Mouse (Mus musculus): ENCODE data around the gene Tectb.
A peak's percentile ranks its signal among the peaks of the same experiment; 100 is the strongest.
"Not testable (repeated sequence)": the region's sequence is repeated elsewhere in the genome, so short reads cannot be mapped to it uniquely, and the experiment has no call there.

Tectb gene

DNA sequence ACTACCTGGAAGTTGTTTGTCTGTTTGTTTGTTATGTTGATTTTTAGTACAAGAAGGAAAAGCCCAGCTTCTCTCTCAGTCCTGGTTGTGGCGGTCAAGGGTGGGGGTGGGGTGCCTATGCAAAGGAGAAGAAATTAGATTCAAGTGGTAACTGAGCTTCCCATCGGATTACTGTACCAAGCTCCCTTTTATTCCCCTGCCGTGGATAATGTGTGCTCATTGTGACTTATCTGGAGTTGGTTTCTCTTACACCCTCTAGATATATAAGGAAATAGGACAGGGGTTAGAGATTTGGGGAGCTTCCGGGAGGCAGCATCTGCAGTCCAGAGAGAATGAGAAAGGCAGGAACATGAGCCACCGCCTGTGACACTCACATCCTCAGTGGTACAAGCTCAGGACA, at the start of gene Tectb:
Tectb (plus strand) TSS at position 301 of the 400 bp plus-strand sequence.
- DNase-seq (ENCODE audit: low spot score), result no peak

DNA sequence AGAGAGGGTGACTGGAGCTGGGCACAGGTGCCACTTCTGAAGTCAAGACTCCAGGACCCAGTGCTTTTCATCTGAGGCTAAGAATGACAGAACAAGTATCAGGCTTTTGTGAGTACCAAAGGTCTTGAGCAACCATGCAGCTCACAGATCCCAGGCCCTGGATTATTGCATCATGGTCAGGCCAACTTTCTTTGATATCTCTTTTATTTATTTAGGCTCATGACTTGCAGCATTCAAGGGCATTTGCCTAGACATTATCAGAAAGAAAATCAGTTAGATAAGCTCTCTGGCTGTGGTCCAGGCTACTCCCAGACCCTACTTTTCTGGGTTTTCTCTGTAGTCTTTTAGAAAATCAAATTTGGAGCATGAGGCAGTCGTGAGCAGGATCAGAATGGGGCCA, 48.8 kb upstream of the Tectb start:
- no peak for DNase-seq (ENCODE audit: low spot score)

GRCm38 (mm10) chr19:55132476-55132875, 48.1 kb upstream of the Tectb start:
- DNase-seq (ENCODE audit: low spot score), result no peak

DNA sequence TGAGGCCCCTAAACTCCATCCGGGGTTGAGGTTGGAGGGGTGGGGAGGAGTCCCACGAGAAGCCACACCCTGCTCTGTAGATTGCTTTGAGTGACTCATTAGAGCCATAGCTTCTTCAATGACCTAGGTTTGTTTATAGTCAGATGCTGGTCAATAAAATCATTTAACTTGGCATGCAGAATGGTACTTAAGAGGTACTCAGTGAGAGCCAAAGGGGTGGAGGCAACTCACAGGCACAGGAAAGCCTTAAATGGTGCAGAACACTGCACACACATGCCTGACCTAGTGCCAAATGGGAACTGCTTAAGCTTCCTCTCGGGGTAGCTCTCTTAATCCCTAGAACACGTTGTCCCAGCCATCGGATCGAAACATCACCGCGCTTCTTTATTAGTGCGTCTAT, 46.0 kb upstream of the Tectb start:
- no peak for DNase-seq (ENCODE audit: low spot score)

DNA sequence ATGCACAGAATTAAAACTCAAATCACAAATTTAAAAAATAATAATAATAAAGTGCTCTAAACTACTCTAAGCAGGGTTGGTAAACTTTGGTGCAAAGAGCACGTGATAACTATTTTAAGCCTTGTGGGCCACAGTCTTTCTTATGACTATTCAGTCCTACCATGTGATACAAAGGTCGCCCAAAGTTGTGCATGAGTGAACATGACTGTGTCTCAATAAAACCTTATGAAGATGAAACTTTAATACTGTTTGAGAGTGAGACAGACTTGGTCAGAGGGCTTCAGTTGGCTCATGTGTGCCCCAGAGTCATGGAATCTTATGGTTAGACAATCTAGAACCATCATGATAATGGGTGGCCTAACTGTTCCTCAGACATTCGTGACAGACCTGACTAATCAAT, 44.6 kb upstream of the Tectb start:
- DNase-seq (ENCODE audit: low spot score), result no peak

GRCm38 (mm10) chr19:55136693-55137427, 43.7 kb upstream of the Tectb start:
- no peak for DNase-seq (ENCODE audit: low spot score)

DNA sequence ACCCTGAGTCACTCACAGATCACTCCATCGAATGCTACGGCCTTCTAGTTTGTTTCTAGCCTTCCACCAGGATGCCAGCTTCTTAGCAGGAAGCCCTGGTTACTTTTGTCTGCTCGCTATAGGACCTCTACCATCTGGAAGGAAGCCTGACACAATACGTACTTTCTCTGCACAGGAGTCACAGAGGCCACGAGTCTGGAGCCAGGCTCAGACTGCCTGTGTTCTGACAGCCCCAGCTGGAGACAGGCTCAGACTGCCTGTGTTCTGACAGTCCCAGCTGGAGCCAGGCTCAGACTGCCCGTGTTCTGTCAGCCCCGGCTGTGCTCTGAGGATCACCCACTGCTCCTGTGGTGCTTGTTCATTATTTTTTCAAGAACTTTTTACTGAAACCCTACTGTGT, 42.6 kb upstream of the Tectb start:
- DNase-seq (ENCODE audit: low spot score), result no peak

- DNase-seq (ENCODE audit: low spot score), result peak; percentile 58
Measured at GRCm38 (mm10) chr19:55138506-55138905, 42.0 kb upstream of the Tectb start.

- no peak for DNase-seq (ENCODE audit: low spot score)
Measured at GRCm38 (mm10) chr19:55139301-55139700, 41.2 kb upstream of the Tectb start.

DNA sequence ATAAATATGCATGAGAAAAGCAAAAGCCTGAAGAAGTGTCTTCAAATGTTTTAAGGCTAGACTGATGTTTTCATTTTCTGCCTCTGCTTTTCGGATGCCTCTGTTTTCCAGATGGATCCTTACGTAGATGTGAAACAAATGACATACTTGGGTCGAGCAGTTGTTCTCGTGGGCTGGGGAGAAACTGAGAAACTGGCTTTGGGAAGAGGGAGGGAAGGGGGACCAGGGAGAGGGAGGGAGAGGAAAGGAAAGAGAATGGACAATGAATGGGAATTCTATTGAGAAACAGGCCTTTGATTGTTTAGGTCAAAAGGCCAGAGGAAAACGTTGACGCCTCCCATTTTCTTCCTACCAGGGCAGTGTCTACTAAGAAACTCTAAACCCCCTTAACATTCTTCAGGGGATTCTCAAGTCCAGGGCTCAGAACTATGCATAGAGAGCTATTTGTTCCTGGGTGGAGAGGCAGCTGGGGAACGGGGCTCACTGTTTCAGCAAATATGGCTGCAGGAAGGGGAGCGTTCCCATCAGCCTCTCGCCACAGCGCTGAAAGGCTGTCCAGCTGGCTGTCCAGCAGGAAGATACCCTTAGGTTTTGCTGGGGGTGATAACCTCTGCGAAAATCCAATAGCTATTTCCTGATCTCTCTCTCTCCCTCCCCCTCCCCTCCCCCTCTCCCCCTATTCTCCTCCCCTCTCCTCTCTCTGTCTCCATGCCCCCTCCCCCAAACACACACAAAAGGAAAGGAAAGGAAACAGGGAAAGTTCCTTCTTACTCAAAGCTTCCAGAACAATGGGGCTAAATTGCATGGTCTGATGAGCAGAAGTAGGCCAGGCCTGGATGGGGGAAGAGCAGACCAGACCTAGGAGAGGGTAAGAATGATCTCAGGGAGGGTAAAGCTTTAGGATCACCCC, 36.9 kb upstream of the Tectb start:
- DNase-seq (ENCODE audit: low spot score), result no peak

- DNase-seq (ENCODE audit: low spot score), result no peak
Measured at GRCm38 (mm10) chr19:55144691-55145090, 35.8 kb upstream of the Tectb start.

DNA sequence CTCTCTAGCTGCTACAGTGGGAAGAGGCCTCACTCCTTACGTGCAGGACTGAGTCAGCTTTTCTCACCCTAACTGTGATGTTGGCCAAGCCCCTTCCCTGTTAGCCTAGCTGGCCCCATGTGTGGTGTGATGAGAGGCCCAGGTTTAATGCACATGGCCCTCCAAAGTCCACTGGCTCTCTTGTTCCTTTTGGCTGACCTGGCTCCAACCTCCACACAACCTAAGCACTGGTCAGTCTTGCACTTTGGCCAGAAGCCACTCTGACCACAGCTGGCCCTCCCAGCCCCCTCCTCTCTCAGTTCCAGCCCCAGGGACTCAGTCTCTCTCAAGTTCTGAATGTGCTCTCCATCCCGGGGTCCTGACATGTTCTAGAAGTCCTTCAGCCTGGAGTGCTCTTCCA, 35.4 kb upstream of the Tectb start:
- no peak for DNase-seq (ENCODE audit: low spot score)

DNA sequence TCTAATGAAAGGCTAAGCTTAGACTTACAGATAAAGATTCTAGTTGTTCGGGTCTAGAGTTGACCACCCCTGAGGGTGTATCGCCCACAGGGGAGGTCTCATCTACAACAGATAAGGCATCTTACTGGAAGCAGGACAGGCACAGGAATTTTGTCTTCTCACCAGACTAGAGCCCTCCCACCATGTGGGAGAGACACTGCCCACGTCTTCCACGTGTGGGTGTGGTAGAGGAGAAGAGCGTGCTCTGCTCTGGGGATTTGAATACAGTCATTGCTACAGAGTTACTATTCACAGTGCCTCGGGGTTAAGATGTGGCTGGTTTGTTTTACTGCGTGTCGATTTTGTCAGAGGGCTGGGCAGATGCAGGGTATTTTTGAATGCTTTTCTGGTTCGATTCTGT, 33.0 kb upstream of the Tectb start:
- DNase-seq (ENCODE audit: low spot score), result peak; percentile 74

GRCm38 (mm10) chr19:55148109-55148508, 32.4 kb upstream of the Tectb start:
- DNase-seq (ENCODE audit: low spot score), result no peak

DNA sequence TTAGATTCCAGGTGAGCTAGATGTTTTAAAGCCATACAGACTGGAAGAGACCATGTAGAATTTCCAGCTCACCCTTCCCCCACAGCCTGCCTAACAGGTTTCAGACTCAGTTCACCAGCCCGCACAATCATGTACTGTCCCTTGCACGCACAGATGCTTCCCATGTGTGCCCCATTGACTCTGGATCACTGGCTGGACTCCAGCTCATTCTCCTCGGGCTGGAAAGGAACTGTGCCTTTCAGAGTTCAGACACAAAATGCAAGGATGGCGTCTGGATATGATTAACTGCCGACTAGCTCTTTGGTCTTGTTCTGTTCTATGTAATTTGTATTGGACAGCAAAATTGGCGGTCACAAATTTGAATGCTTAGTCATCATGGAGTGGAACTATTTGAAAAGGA, 30.9 kb upstream of the Tectb start:
- no peak for DNase-seq (ENCODE audit: low spot score)

DNA sequence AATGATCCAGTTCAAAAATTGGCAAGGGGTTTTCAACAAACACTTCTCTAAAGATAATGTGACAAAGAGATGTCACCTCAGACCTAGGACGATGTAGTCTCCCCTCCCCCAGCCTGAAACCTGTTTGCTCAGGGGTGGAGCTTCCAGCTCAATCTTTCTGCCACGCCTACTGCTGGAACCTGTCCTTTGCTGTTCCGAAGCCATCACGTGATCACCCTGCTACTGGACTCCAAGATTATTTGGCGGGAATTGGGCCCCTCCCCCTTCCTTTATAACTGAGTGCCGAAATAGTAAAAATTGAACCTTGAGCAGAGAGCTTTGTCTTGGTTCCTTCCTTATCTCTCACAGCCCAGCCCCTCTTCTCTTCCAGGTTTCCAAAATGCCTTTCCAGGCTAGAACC, 28.3 kb upstream of the Tectb start:
- DNase-seq (ENCODE audit: low spot score), result not testable (repeated sequence)

DNA sequence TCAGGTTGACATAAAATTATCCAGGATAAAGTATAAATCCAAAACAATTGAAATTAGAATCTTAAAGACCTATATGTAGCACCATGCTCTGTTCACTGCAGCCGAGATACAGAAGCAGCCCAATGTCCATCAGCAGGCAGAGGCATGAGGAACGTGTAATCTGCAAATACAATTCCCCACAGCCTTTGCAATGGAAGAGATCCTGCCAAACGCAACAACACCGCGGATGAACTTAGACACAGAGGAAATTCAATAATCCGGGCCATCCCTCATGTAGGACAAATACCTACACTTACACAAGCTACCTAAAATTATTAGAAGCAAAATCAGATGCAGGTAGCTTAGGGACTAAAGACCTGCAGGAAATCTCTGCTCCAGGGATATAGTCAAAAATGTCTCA, 27.6 kb upstream of the Tectb start:
- DNase-seq (ENCODE audit: low spot score), result no peak

GRCm38 (mm10) chr19:55157029-55157428, 23.5 kb upstream of the Tectb start:
- DNase-seq (ENCODE audit: low spot score), result no peak

GRCm38 (mm10) chr19:55158606-55159005, 21.9 kb upstream of the Tectb start:
- peak; percentile 68 for DNase-seq (ENCODE audit: low spot score)

- no peak for DNase-seq (ENCODE audit: low spot score)
Measured at GRCm38 (mm10) chr19:55159826-55160225, 20.7 kb upstream of the Tectb start.

DNA sequence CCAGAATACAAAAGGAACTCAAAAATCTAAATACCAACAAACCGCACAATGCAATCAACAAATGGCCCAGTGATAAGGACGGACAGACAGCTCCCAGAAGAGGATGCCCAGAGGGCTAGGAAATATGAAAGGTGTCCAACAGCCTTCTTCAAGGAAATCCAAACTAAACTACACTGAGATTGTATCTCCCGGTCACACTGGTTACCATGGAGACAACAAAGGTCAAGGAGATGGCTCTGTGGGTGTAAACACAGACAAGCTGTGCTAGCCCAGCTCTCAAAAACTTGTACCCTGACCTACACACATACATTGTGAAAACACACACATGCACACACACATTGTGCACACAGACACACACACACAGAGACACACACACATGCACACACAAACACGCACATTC, 18.3 kb upstream of the Tectb start:
- no peak for DNase-seq (ENCODE audit: low spot score)

DNA sequence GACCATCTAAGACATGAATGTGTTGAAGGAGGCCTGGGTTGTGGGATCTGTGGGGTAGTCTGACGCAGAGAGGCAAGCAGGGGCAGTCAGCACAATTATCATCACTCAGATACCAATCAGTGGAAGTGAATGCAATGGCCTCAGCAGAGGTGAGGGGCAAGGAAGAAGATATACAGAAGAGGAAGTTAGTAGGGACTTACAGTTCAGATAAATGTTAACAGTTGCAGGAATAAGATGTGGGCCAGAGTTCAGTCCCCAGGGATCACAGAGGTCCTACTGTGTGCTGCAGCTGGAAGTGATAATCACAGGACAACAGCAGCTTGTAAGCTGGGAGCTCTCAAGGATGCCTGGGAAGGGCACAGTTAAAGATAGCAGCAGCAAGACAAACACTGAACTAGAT, 16.4 kb upstream of the Tectb start:
- DNase-seq (ENCODE audit: low spot score), result no peak

DNA sequence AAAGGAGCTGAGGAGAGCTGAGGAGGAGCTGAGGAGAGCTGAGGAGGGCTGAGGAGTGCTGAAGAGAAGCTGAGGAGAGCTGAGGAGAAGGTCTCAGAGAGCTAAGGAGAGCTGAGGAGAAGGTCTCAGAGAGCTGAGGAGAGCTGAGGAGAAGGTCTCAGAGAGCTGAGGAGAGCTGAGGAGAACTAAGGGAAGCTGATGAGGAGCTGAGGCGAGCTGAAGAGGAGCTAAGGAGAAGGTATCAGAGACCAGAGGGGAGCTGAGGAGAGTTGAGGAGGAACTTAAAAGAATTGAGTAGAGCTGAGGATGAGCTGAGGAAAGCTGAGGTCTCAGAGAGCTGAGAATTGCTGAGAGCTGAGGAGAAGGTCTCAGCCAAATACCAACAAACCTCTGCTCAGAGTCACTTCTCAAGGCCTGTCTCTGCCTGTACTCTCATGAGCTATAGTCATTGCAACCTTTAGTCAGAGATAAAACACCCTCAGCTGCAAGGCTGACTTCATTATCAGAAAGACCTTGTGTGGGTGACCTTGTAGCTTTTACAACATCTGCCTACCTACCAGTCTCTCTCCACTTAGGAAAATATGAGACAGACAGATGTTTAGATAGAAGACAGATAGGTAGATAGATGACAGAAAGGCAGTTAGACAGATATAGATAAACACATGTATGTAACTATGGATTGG, 15.2 kb upstream of the Tectb start:
- DNase-seq (ENCODE audit: low spot score), result no peak

Data from testis, postnatal 10 days (tissue).